Comparison of ENCODE assay signal across 11 mouse cellular contexts in the genomic region with DNA sequence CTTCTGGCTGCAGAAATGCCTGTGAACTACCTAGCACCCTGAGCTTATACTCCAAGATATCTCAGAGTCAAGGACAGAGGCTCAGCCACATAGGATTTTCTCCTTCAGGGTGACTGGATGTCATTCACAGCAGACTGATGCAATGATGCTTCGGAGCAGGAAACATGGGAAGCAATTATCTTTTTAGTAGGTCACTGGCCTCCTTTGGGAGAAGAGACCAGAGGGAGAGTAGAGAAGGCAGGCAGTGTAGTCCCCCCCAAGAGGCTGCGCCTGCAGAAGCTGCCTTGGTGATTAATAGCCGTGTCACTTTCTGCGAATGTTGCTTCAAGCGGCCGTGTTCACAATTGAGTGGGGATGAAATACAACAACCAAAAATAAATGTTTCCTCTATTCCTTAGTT.
A peak's percentile ranks its signal among the peaks of the same experiment; 100 is the strongest.
DNase-seq lines count a peak whose midpoint lies in the region; ATAC-seq and TF ChIP-seq lines count a peak whose summit lies in the region.
"Had no signal": no experiment of that assay in that cellular context is flagged by ENCODE, and none has a peak within 500 bp of the region (broad histone marks: within the 10 kb centered on the region; RNA-seq: fewer than 3 reads in every experiment).

No protein-coding gene starts in this region.

- H3K4me3 ChIP-seq in forebrain, embryonic 15.5 days = no peak overlapping the region
- H3K4me3 ChIP-seq in forebrain, embryonic 13.5 days = no peak overlapping the region
- no peak overlapping the region for H3K4me3 ChIP-seq in lung, embryonic 14.5 days (ENCODE audit: low read depth, low read length)
- H3K4me3 ChIP-seq in hindbrain, embryonic 16.5 days (ENCODE audit: low read length) = no peak overlapping the region
- H3K4me3 ChIP-seq: heart, embryonic 12.5 days had no signal

- no peaks in the 10 kb centered on the region for H3K36me3 ChIP-seq in forebrain, embryonic 15.5 days
- no peaks in the 10 kb centered on the region for H3K36me3 ChIP-seq in forebrain, embryonic 13.5 days (ENCODE audit: poor library complexity, severe bottlenecking)
- H3K36me3 ChIP-seq in lung, embryonic 14.5 days (ENCODE audit: insufficient read depth) = no peaks in the 10 kb centered on the region
- no peaks in the 10 kb centered on the region for H3K36me3 ChIP-seq in hindbrain, embryonic 16.5 days (ENCODE audit: control insufficient read depth, insufficient read depth, low read length)
- H3K36me3 ChIP-seq: heart, embryonic 12.5 days had no signal

- H3K9me3 ChIP-seq in forebrain, embryonic 15.5 days = no peaks in the 10 kb centered on the region
- no peaks in the 10 kb centered on the region for H3K9me3 ChIP-seq in forebrain, embryonic 13.5 days (replicated peaks)
- no peaks in the 10 kb centered on the region for H3K9me3 ChIP-seq in lung, embryonic 14.5 days (ENCODE audit: low read depth, low read length)
- no peaks in the 10 kb centered on the region for H3K9me3 ChIP-seq in hindbrain, embryonic 16.5 days (ENCODE audit: control insufficient read depth, low read length)
- H3K9me3 ChIP-seq: heart, embryonic 12.5 days had no signal

- 0 out of 2 replicates have a peak overlapping the region, but pooled peaks have one; percentile 17 for H3K27ac ChIP-seq in forebrain, embryonic 15.5 days (replicated peaks)
- H3K27ac ChIP-seq in forebrain, embryonic 13.5 days = no peak overlapping the region
- H3K27ac ChIP-seq in lung, embryonic 14.5 days (ENCODE audit: low read depth) = no peak overlapping the region
- peak overlapping the region; percentile 63 for H3K27ac ChIP-seq in hindbrain, embryonic 16.5 days (ENCODE audit: low read depth, low read length)

- WGBS in forebrain, embryonic 15.5 days = 60% methylated on average over 6 of the region's 6 CpGs
- WGBS in forebrain, embryonic 13.5 days = 68% methylated on average over 6 of the region's 6 CpGs
- WGBS in lung, embryonic 14.5 days = 24% methylated on average over 6 of the region's 6 CpGs
- WGBS in hindbrain, embryonic 16.5 days = 18% methylated on average over 6 of the region's 6 CpGs

- peak; percentile 45 for DNase-seq in lung, embryonic 14.5 days
- no peak for DNase-seq in lung, postnatal 4 days
- peak; percentile 70 for DNase-seq in retina, postnatal 1 day
- no peak for DNase-seq in T-cell, adult 2 months (ENCODE audit: low spot score)
- no peak for DNase-seq in layer of hippocampus, postnatal 10 days (ENCODE audit: low spot score in 2 of 2)
- DNase-seq: spleen, adult 18-20 months; thymus, postnatal 4 days had no signal

- no peak overlapping the region for H3K4me2 ChIP-seq in forebrain, embryonic 15.5 days (replicated peaks)
- H3K4me2 ChIP-seq in forebrain, embryonic 13.5 days = no peak overlapping the region
- 0 out of 2 replicates have a peak overlapping the region, but pooled peaks have one; percentile 18 for H3K4me2 ChIP-seq in lung, embryonic 14.5 days
- peak overlapping the region; percentile 34 for H3K4me2 ChIP-seq in hindbrain, embryonic 16.5 days (ENCODE audit: low read length)
- H3K4me2 ChIP-seq: heart, embryonic 12.5 days had no signal

- H3K27me3 ChIP-seq in forebrain, embryonic 15.5 days = no peaks in the 10 kb centered on the region
- H3K27me3 ChIP-seq in forebrain, embryonic 13.5 days = no peaks in the 10 kb centered on the region
- no peaks in the 10 kb centered on the region for H3K27me3 ChIP-seq in lung, embryonic 14.5 days (ENCODE audit: insufficient read depth, low read length)
- no peaks in the 10 kb centered on the region for H3K27me3 ChIP-seq in hindbrain, embryonic 16.5 days (replicated peaks; ENCODE audit: control insufficient read depth, insufficient read depth, low read length)
- H3K27me3 ChIP-seq: heart, embryonic 12.5 days had no signal

- H3K4me1 ChIP-seq in forebrain, embryonic 15.5 days = peaks cover 8% of the 10 kb centered on the region
- peaks cover 10% of the 10 kb centered on the region for H3K4me1 ChIP-seq in forebrain, embryonic 13.5 days
- H3K4me1 ChIP-seq in lung, embryonic 14.5 days (ENCODE audit: insufficient read depth) = no peaks in the 10 kb centered on the region; the same call in 1 of the 2 replicates
- H3K4me1 ChIP-seq in hindbrain, embryonic 16.5 days (ENCODE audit: control insufficient read depth, insufficient read depth, low read depth, low read length) = peaks cover 13% of the 10 kb centered on the region

- H3K9ac ChIP-seq in forebrain, embryonic 15.5 days (replicated peaks) = no peak overlapping the region
- no peak overlapping the region for H3K9ac ChIP-seq in forebrain, embryonic 13.5 days
- H3K9ac ChIP-seq in lung, embryonic 14.5 days = no peak overlapping the region
- no peak overlapping the region for H3K9ac ChIP-seq in hindbrain, embryonic 16.5 days (ENCODE audit: low read depth, low read length)
- H3K9ac ChIP-seq: heart, embryonic 12.5 days had no signal

- no peak for ATAC-seq in forebrain, embryonic 15.5 days (replicated peaks)
- no peak for ATAC-seq in forebrain, embryonic 13.5 days
- ATAC-seq in lung, embryonic 14.5 days (ENCODE audit: insufficient read depth) = no peak; the same call in 1 of the 2 replicates
- peak; percentile 84 for ATAC-seq in hindbrain, embryonic 16.5 days

- no peak for TF ChIP-seq CTCF in lung, embryonic 14.5 days (IDR thresholded peaks at IDR 0.05; ENCODE audit: low read depth)

Comparison
In these comparisons a context has a peak if more than half of its experiments do, and no peak if none do; other contexts are left out.
1. H3K27ac ChIP-seq: peak in forebrain, embryonic 15.5 days (single experiment) and hindbrain, embryonic 16.5 days (single experiment); none in forebrain, embryonic 13.5 days (single experiment) and lung, embryonic 14.5 days (single experiment).
2. DNase-seq: peak in lung, embryonic 14.5 days (single experiment) and retina, postnatal 1 day (single experiment); none in lung, postnatal 4 days (0 of 2), T-cell, adult 2 months (single experiment) and layer of hippocampus, postnatal 10 days (0 of 2).
3. H3K4me2 ChIP-seq: peak in lung, embryonic 14.5 days (single experiment) and hindbrain, embryonic 16.5 days (single experiment); none in forebrain, embryonic 15.5 days (single experiment) and forebrain, embryonic 13.5 days (single experiment).